Mouse (Mus musculus): ENCODE results near the gene Mau2. TPM values are rescaled to one million over a fixed set of nuclear protein-coding genes. Genes with fewer than 3 reads are reported as not detected.
"Not testable (repeated sequence)": the region's sequence is repeated elsewhere in the genome, so short reads cannot be mapped to it uniquely, and the experiment has no call there.

Gene Mau2
- polyA plus RNA-seq, 1 experiment from 2014 or later = 44.7 TPM

GRCm38 (mm10) chr8:70072441-70073069 lies 30.0 kb upstream of the Mau2 start, which contains the start of gene Tm6sf2:
Tm6sf2 (plus strand) TSS chr8:70072924.
- Histone ChIP-seq H3K36me3 (peaks cover 15% of the 10 kb centered on the region; the same call in 1 of the 2 replicates), H3K4me3 (replicated peaks) (peak within 1 kb of the TSS; percentile 20), H3K4me2 (peak within 1 kb of the TSS; percentile 59), H3K9me3 (no peaks in the 10 kb centered on the region), H3K4me1 (peaks cover 10% of the 10 kb centered on the region; the same call in 1 of the 2 replicates), H3K9ac (no peak within 1 kb of the TSS), H3K27me3 (replicated peaks) (no peaks in the 10 kb centered on the region), H3K27ac (0 out of 2 replicates have a peak within 1 kb of the TSS, but pooled peaks have one; percentile 22)
- peak; percentile 76 for ATAC-seq (ENCODE audit: insufficient read depth, low FRiP score, low read depth)
- WGBS = 9% methylated on average over 20 of the region's 27 CpGs

- WGBS = 69% methylated on average over 2 of the region's 2 CpGs
- H3K27ac ChIP-seq = 0 out of 2 replicates have a peak overlapping the region, but pooled peaks have one; percentile 22
- no peaks in the 10 kb centered on the region for H3K27me3 ChIP-seq (replicated peaks)
- H3K36me3 ChIP-seq = peaks cover 19% of the 10 kb centered on the region
- H3K9me3 ChIP-seq = no peaks in the 10 kb centered on the region
- H3K4me1 ChIP-seq = peaks cover 10% of the 10 kb centered on the region; the same call in 1 of the 2 replicates
- H3K9ac ChIP-seq = no peak overlapping the region
- H3K4me2 ChIP-seq = peak overlapping the region; percentile 59; the same call in 1 of the 2 replicates
- no peak overlapping the region for H3K4me3 ChIP-seq (replicated peaks)
- peak; percentile 20; the same call in 1 of the 2 replicates for ATAC-seq (ENCODE audit: insufficient read depth, low FRiP score, low read depth)
Measured at GRCm38 (mm10) chr8:70071836-70072440, 29.4 kb upstream of the Mau2 start.

- Histone ChIP-seq H3K9ac (no peak overlapping the region), H3K36me3 (peaks cover 52% of the 10 kb centered on the region), H3K9me3 (no peaks in the 10 kb centered on the region), H3K4me3 (replicated peaks) (no peak overlapping the region), H3K4me2 (no peak overlapping the region), H3K27me3 (replicated peaks) (no peaks in the 10 kb centered on the region), H3K27ac (no peak overlapping the region), H3K4me1 (no peaks in the 10 kb centered on the region)
- 81% methylated on average over 1 of the region's 1 CpGs for WGBS
- ATAC-seq (ENCODE audit: insufficient read depth, low FRiP score, low read depth) = no peak
Measured at GRCm38 (mm10) chr8:70057721-70058120, 15.2 kb upstream of the Mau2 start.

- not testable (repeated sequence) for H3K27ac ChIP-seq; H3K4me1 ChIP-seq; H3K9ac ChIP-seq; H3K27me3 ChIP-seq (replicated peaks); H3K9me3 ChIP-seq; H3K4me3 ChIP-seq (replicated peaks); H3K4me2 ChIP-seq; ATAC-seq (ENCODE audit: insufficient read depth, low FRiP score, low read depth)
- H3K36me3 ChIP-seq = peaks cover 41% of the 10 kb centered on the region
- 91% methylated on average over 5 of the region's 5 CpGs for WGBS
Measured at GRCm38 (mm10) chr8:70050434-70050833, 7.9 kb upstream of the Mau2 start.

GRCm38 (mm10) chr8:70049662-70050061 lies 7.1 kb upstream of the Mau2 start:
- Histone ChIP-seq H3K27ac (no peak overlapping the region), H3K4me1 (no peaks in the 10 kb centered on the region), H3K4me3 (replicated peaks) (no peak overlapping the region), H3K9ac (no peak overlapping the region), H3K36me3 (peaks cover 33% of the 10 kb centered on the region), H3K9me3 (no peaks in the 10 kb centered on the region), H3K27me3 (replicated peaks) (no peaks in the 10 kb centered on the region), H3K4me2 (no peak overlapping the region)
- no peak for ATAC-seq (ENCODE audit: insufficient read depth, low FRiP score, low read depth)

GRCm38 (mm10) chr8:70043996-70044395 lies 1.5 kb upstream of the Mau2 start:
- Histone ChIP-seq H3K27ac (no peak overlapping the region), H3K4me2 (peak overlapping the region; percentile 72), H3K9ac (no peak overlapping the region), H3K27me3 (replicated peaks) (no peaks in the 10 kb centered on the region), H3K4me3 (replicated peaks) (peak overlapping the region; percentile 94), H3K9me3 (no peaks in the 10 kb centered on the region), H3K36me3 (peaks cover 10% of the 10 kb centered on the region), H3K4me1 (peaks cover 17% of the 10 kb centered on the region)
- ATAC-seq (ENCODE audit: insufficient read depth, low FRiP score, low read depth) = no peak
- WGBS = 88% methylated on average over 5 of the region's 5 CpGs

- ATAC-seq (ENCODE audit: insufficient read depth, low FRiP score, low read depth) = peak; percentile 19; the same call in 1 of the 2 replicates
- Histone ChIP-seq H3K36me3 (no peaks in the 10 kb centered on the region), H3K9me3 (no peaks in the 10 kb centered on the region), H3K27me3 (replicated peaks) (no peaks in the 10 kb centered on the region), H3K4me3 (replicated peaks) (peak overlapping the region; percentile 94), H3K4me1 (peaks cover 17% of the 10 kb centered on the region), H3K27ac (peak overlapping the region; percentile 36), H3K4me2 (peak overlapping the region; percentile 81), H3K9ac (peak overlapping the region; percentile 94)
- under 1% methylated on average over 47 of the region's 47 CpGs for WGBS
Measured at GRCm38 (mm10) chr8:70041885-70042546, 518 bp downstream of the Mau2 start.

GRCm38 (mm10) chr8:70037994-70038393 lies 4.5 kb downstream of the Mau2 start:
- 88% methylated on average over 1 of the region's 1 CpGs for WGBS
- no peak overlapping the region for H3K27ac ChIP-seq
- H3K4me1 ChIP-seq = peaks cover 9% of the 10 kb centered on the region
- no peaks in the 10 kb centered on the region for H3K9me3 ChIP-seq
- no peak for ATAC-seq (ENCODE audit: insufficient read depth, low FRiP score, low read depth)
- no peak overlapping the region for H3K4me2 ChIP-seq
- no peaks in the 10 kb centered on the region; the same call in 1 of the 2 replicates for H3K36me3 ChIP-seq
- no peak overlapping the region for H3K4me3 ChIP-seq (replicated peaks)
- no peak overlapping the region for H3K9ac ChIP-seq
- H3K27me3 ChIP-seq (replicated peaks) = no peaks in the 10 kb centered on the region

- Histone ChIP-seq H3K36me3 (peaks cover 56% of the 10 kb centered on the region), H3K4me3 (replicated peaks) (no peak overlapping the region), H3K27ac (no peak overlapping the region), H3K4me2 (no peak overlapping the region), H3K4me1 (no peaks in the 10 kb centered on the region), H3K9ac (no peak overlapping the region), H3K9me3 (no peaks in the 10 kb centered on the region), H3K27me3 (replicated peaks) (no peaks in the 10 kb centered on the region)
- ATAC-seq (ENCODE audit: insufficient read depth, low FRiP score, low read depth) = no peak
- WGBS = 97% methylated on average over 1 of the region's 1 CpGs
Measured at GRCm38 (mm10) chr8:70030255-70030654, 12.3 kb downstream of the Mau2 start.

GRCm38 (mm10) chr8:70026151-70026550 lies 16.4 kb downstream of the Mau2 start:
- Histone ChIP-seq H3K27ac (no peak overlapping the region), H3K4me2 (no peak overlapping the region), H3K9me3 (no peaks in the 10 kb centered on the region), H3K9ac (no peak overlapping the region), H3K4me1 (no peaks in the 10 kb centered on the region), H3K27me3 (replicated peaks) (no peaks in the 10 kb centered on the region), H3K36me3 (peaks cover 87% of the 10 kb centered on the region), H3K4me3 (replicated peaks) (no peak overlapping the region)
- no peak for ATAC-seq (ENCODE audit: insufficient read depth, low FRiP score, low read depth)
- WGBS = 94% methylated on average over 2 of the region's 2 CpGs

- ATAC-seq (ENCODE audit: insufficient read depth, low FRiP score, low read depth) = no peak
- WGBS = 83% methylated on average over 8 of the region's 8 CpGs
Measured at GRCm38 (mm10) chr8:70023596-70023995, 18.9 kb downstream of the Mau2 start.

GRCm38 (mm10) chr8:70015017-70015416 lies 27.5 kb downstream of the Mau2 start:
- Histone ChIP-seq H3K9ac (no peak overlapping the region), H3K27me3 (replicated peaks) (no peaks in the 10 kb centered on the region), H3K9me3 (no peaks in the 10 kb centered on the region), H3K4me1 (no peaks in the 10 kb centered on the region), H3K36me3 (peaks cover 29% of the 10 kb centered on the region), H3K27ac (no peak overlapping the region), H3K4me3 (replicated peaks) (no peak overlapping the region), H3K4me2 (no peak overlapping the region)
- no peak for ATAC-seq (ENCODE audit: insufficient read depth, low FRiP score, low read depth)
- 80% methylated on average over 1 of the region's 1 CpGs for WGBS

More at GRCm38 (mm10) chr8:70023596-70023995, 18.9 kb downstream of the Mau2 start:
- Histone ChIP-seq H3K4me1 (no peaks in the 10 kb centered on the region), H3K4me2 (no peak overlapping the region), H3K27me3 (replicated peaks) (no peaks in the 10 kb centered on the region), H3K27ac (no peak overlapping the region), H3K9ac (no peak overlapping the region), H3K9me3 (no peaks in the 10 kb centered on the region), H3K36me3 (peaks cover 90% of the 10 kb centered on the region), H3K4me3 (replicated peaks) (no peak overlapping the region)
